Mouse (Mus musculus) thymus, postnatal 10 days (tissue): Measurements from ENCODE around the gene Gm3752.
"Not testable (repeated sequence)": the region's sequence is repeated elsewhere in the genome, so short reads cannot be mapped to it uniquely, and the experiment has no call there.

Source experiments
- DNase-seq, 2 experiments: peaks; one replicate each; pipeline ENCODE4 v3.0.0; 2021; ENCODE audit warnings: low spot score in 2 of 2

Gene Gm3752

DNA sequence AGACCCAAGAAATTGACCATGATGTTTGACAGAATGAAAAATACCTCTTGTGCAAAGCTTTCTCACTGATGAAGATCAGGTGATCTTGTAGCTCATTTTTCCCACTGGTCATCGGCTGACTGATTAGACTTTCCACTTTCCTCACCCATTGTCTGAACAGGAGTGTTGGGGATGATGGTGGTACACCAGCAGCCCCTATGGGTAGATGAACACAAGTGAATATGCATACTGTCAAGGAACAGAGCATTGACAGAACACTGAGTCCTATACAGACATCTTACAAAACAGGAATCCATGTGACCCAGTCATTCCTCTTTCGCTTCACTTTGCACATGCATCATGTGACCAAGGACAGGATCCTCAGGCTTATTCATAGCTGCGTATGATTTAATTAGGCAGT, at the start of gene Gm3752:
Gm3752 (minus strand) TSS at position 101 of the 400 bp plus-strand sequence.
- not testable (repeated sequence) for DNase-seq

- DNase-seq = not testable (repeated sequence)
Observed at GRCm38 (mm10) chr14:7488731-7489130, 5.2 kb upstream of the Gm3752 start.

DNA sequence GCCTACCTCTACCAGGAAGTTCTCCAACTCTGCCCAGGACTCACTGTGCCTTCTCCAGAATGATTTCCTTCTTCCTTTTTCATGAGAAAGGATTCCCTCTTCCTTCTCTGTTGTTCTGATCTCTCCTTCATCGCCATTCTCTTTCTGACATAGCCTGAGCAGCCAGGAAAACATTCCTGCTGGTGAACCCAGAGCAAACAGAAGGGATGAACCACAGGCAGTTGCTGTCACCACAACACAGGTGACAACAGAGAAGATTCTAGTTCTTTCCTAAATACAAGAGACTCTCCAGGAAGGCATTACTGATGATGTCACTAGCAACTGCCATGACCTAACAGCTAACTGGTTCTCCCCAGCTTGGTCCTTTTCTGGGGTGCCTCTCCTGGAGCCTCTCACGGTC, 32.7 kb downstream of the Gm3752 start, which contains the start of gene Gm3755:
Gm3755 (minus strand) TSS at position 101 of the 400 bp plus-strand sequence.
- not testable (repeated sequence) for DNase-seq

DNA sequence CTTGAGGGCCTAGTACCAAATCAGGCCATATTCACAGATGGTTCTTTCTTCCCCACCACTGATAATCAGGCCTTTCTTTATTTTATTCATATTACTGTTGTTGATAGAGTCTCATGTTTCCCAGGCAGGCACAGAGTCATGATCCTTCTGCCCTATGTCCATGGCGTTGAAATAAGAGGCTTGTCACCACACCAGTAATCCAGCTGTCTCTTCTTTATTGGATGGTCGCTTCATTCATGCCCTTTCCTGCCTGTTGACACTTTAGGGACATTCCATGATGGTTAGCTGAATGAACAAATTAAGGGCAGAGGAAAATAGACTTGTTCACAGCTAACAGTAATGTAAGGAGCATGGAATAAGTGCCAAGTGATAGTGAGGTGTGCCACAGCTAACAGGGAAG, 61.1 kb downstream of the Gm3752 start:
- not testable (repeated sequence) for DNase-seq
